Mouse (Mus musculus) heart, adult 18-20 months (tissue): ENCODE data around the gene Mul1. TPM values are rescaled to one million over a fixed set of nuclear protein-coding genes. Genes with fewer than 3 reads are reported as not detected.

Experiments
- DNase-seq, 2 experiments: peaks; one replicate each; pipeline ENCODE4 v3.0.0; 2021 to 2022; ENCODE audit warnings: mixed read lengths in 1 of 2
- total RNA-seq, 2 experiments: library from RNA; stranded (reverse); gene quantifications; 2 replicates each; pipeline ENCODE4 v1.2.3; 2021

Gene Mul1
- total RNA-seq, 2 experiments from 2014 or later, result 76.1 to 88.4 TPM

GRCm38 (mm10) chr4:138459775-138460174 lies 25.3 kb downstream of the Mul1 start:
- no peak for DNase-seq

GRCm38 (mm10) chr4:138460910-138461309 lies 26.4 kb downstream of the Mul1 start:
- DNase-seq, result peak in 1 of 2 experiments; percentile 2

- no peak for DNase-seq
These were observed 27.0 kb downstream of the Mul1 start for GRCm38 (mm10) chr4:138461471-138461870.

GRCm38 (mm10) chr4:138462971-138463831 lies 28.7 kb downstream of the Mul1 start:
- peak; percentile 54 to 61 for DNase-seq

GRCm38 (mm10) chr4:138463832-138464487 lies 29.5 kb downstream of the Mul1 start:
- peak; percentile 91 to 95 for DNase-seq

- DNase-seq, result peak; percentile 64 to 67
These were observed 30.3 kb downstream of the Mul1 start for GRCm38 (mm10) chr4:138464667-138465353.

GRCm38 (mm10) chr4:138465446-138465845 lies 31.0 kb downstream of the Mul1 start:
- DNase-seq, result no peak

GRCm38 (mm10) chr4:138466690-138467089 lies 32.2 kb downstream of the Mul1 start:
- no peak for DNase-seq

- no peak for DNase-seq
These were observed 33.0 kb downstream of the Mul1 start for GRCm38 (mm10) chr4:138467451-138467850.

- peak; percentile 48 to 55 for DNase-seq
These were observed 34.6 kb downstream of the Mul1 start for GRCm38 (mm10) chr4:138469080-138469479.

- DNase-seq, result no peak
These were observed 36.8 kb downstream of the Mul1 start for GRCm38 (mm10) chr4:138471241-138471640.

- no peak for DNase-seq
These were observed 45.1 kb downstream of the Mul1 start for GRCm38 (mm10) chr4:138479595-138479994.

GRCm38 (mm10) chr4:138480962-138481361 lies 46.5 kb downstream of the Mul1 start:
- no peak for DNase-seq

- no peak for DNase-seq
These were observed 48.2 kb downstream of the Mul1 start for GRCm38 (mm10) chr4:138482721-138483120.

GRCm38 (mm10) chr4:138488241-138488640 lies 53.8 kb downstream of the Mul1 start:
- no peak for DNase-seq

- DNase-seq, result no peak
These were observed 56.6 kb downstream of the Mul1 start for GRCm38 (mm10) chr4:138491088-138491487.

Other genes with a start within 250 kb of the Mul1 start
- 10 to 100 TPM; 84.3 to 85.1 TPM for gene Hp1bp3, start 218.4 kb upstream of the Mul1 start, total RNA-seq
- not detected for gene Sh2d5, start 184.3 kb upstream of the Mul1 start, total RNA-seq
- gene Kif17, start 184.2 kb upstream of the Mul1 start, total RNA-seq, result under 1 TPM; 0.17 to 0.26 TPM
- 10 to 100 TPM; 58.2 to 61.6 TPM for gene Ddost, start 129.9 kb upstream of the Mul1 start, total RNA-seq
- 100 to 1,000 TPM; 720 to 812 TPM for gene Pink1, start 108.4 kb upstream of the Mul1 start, total RNA-seq
- 1 to 10 TPM; 1.6 to 2.3 TPM for gene Cda, start 66.7 kb upstream of the Mul1 start, total RNA-seq
- not detected for gene Fam43b, start 38.1 kb upstream of the Mul1 start, total RNA-seq
- gene Camk2n1, start 19.6 kb downstream of the Mul1 start, total RNA-seq, result 10 to 100 TPM; 12.3 to 12.6 TPM
- gene Vwa5b1, start 201.2 kb downstream of the Mul1 start, total RNA-seq, result not detected